Mouse (Mus musculus) neural tube, embryonic 13.5 days (tissue): Measurements from ENCODE around the gene Rhbdf1. TPM values are rescaled to one million over a fixed set of nuclear protein-coding genes. Genes with fewer than 3 reads are reported as not detected.

Experiments
- ATAC-seq: fragments of 200-750 bp; cut with Nextera tagmentation; 2 replicates; pipeline ENCODE4 v1.8.0; 2017; ENCODE audit warnings: low read depth, mild to moderate bottlenecking, moderate TSS enrichment, moderate library complexity
- H3K27ac ChIP-seq: fragments of 300-500 bp; sonication (generic); replicated peaks from 2 replicates; pipeline ENCODE4 v1.5.1; 2015; ENCODE audit warnings: moderate library complexity, mild to moderate bottlenecking, inconsistent platforms
- H3K27me3 ChIP-seq: fragments of 300-500 bp; sonication (generic); 2 replicates; pipeline ENCODE4 v1.6.1; 2015; ENCODE audit warnings: mild to moderate bottlenecking, inconsistent platforms
- H3K36me3 ChIP-seq: fragments of 300-500 bp; sonication (generic); 2 replicates; pipeline ENCODE4 v1.6.1; 2015; ENCODE audit warnings: mild to moderate bottlenecking, inconsistent platforms
- H3K4me1 ChIP-seq: fragments of 300-500 bp; sonication (generic); replicated peaks from 2 replicates; pipeline ENCODE4 v1.6.1; 2015; ENCODE audit warnings: inconsistent platforms
- H3K4me2 ChIP-seq: fragments of 300-500 bp; sonication (generic); 2 replicates; pipeline ENCODE4 v1.6.1; 2015; ENCODE audit warnings: inconsistent platforms, mild to moderate bottlenecking, moderate library complexity
- H3K4me3 ChIP-seq: fragments of 300-500 bp; sonication (generic); 2 replicates; pipeline ENCODE4 v1.5.1; 2015; ENCODE audit warnings: mild to moderate bottlenecking, inconsistent platforms
- H3K9ac ChIP-seq: fragments of 300-500 bp; sonication (generic); 2 replicates; pipeline ENCODE4 v1.6.1; 2015; ENCODE audit warnings: moderate library complexity, mild to moderate bottlenecking, inconsistent platforms
- H3K9me3 ChIP-seq: fragments of 300-500 bp; sonication (generic); 2 replicates; pipeline ENCODE4 v1.6.1; 2016; ENCODE audit warnings: inconsistent platforms
- WGBS: fragments of 180-500 bp; shearing (Covaris S2); methylation state at CpG from one replicate; pipeline ENCODE4 v1.1.7; 2015; 5-methylcytosine and 5-hydroxymethylcytosine counted together
- polyA plus RNA-seq: library from polyadenylated mRNA; unstranded; fragments of >200 nt; fragmentation: Nextera tagmentation; extraction: Ambion mirVana; gene quantifications from 2 replicates; pipeline ENCODE4 v1.2.1, GENCODE M21; 2015

The Rhbdf1 gene
- polyA plus RNA-seq, 1 experiment from 2014 or later = 30.4 TPM

DNA sequence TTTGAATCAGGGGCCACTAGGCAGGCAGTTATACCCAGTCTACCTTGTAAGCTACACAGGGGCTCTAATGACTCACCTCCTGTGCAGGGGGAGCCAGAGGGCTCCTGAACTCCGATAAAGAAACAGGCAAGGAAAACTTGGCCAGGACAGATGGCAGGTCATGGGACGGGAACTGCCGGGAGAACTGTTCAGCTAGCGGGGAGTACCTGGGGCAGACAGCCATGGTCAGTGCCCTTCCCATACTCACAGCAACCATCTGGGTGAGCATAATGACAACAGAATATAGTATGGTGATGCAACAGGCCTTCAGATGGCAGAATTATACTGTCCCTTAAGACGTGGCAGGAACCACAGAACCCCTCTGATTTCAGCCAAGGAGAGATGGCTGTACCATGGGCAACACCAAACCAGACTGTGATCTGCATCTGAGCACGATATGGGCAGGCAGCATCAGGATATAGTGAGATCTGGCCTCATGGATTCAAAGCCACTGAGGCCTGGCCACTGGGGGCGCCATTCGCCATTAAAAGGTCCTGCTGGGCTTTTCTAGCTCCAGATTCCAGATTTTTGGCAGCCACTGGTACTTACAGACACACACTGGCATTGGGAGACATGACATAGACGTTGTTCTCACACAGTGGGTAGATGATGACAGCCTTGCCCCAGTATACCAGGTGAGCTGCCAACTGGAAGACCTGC, 14.8 kb upstream of the Rhbdf1 start:
- Histone ChIP-seq H3K36me3 (peaks cover 58% of the 10 kb centered on the region), H3K9ac (0 out of 2 replicates have a peak overlapping the region, but pooled peaks have one; percentile 34), H3K4me2 (no peak overlapping the region), H3K9me3 (no peaks in the 10 kb centered on the region), H3K4me3 (no peak overlapping the region), H3K27me3 (no peaks in the 10 kb centered on the region), H3K27ac (peak overlapping the region; percentile 68), H3K4me1 (peaks cover 35% of the 10 kb centered on the region)
- 57% methylated on average over 9 of the region's 9 CpGs for WGBS
- ATAC-seq = no peak

DNA sequence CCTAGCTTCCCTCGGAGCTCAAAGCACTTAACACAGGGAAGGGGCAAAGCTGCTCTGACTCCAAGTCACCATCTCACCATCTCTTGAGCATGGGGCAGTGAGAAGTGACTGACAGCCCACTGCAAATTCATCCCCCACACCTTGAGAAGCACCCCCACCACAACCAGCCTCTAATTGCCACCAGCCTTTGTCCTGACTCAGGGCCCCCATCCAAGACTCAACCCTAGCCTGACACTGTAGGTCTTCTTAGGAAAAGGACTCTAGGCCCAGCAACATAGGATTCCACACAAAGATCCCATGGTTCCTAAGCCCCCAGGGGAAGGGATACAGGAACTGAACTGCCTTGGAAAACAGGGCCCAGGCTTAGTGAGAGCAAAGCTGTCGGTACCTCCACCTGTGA, 14.0 kb upstream of the Rhbdf1 start:
- Histone ChIP-seq H3K27ac (peak overlapping the region; percentile 68), H3K9ac (peak overlapping the region; percentile 34; the same call in 1 of the 2 replicates)

DNA sequence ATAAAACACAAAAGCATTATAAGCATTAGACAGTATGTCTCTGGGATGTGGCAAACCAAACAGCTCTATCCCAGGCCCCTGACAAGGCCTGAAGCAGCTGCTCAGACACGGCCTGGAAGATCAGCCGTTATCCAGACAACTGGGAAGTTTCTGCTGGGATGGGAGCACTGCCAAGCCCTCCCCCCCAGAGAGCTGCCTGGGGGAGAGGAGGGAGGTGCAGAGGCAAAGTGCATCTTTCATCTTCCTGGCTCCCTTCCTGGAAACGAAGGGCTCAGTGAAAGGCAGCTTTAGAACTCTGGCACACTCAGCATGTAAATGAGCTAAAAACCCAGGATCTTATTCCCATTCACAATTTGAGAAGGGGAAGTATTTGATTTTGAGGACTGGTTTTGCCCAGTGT, 13.5 kb upstream of the Rhbdf1 start:
- Histone ChIP-seq H3K4me2 (no peak overlapping the region), H3K36me3 (peaks cover 58% of the 10 kb centered on the region), H3K4me3 (no peak overlapping the region), H3K4me1 (peaks cover 35% of the 10 kb centered on the region), H3K9ac (no peak overlapping the region; the same call in 1 of the 2 replicates), H3K9me3 (no peaks in the 10 kb centered on the region), H3K27me3 (no peaks in the 10 kb centered on the region), H3K27ac (peak overlapping the region; percentile 68)
- 24% methylated on average over 3 of the region's 3 CpGs for WGBS
- peak; percentile 44; the same call in 1 of the 2 replicates for ATAC-seq

More for the DNA sequence above, 14.0 kb upstream of the Rhbdf1 start:
- H3K9me3 ChIP-seq = no peaks in the 10 kb centered on the region
- H3K27me3 ChIP-seq = no peaks in the 10 kb centered on the region
- H3K4me3 ChIP-seq = no peak overlapping the region
- no peak overlapping the region for H3K4me2 ChIP-seq
- peak; percentile 8; the same call in 1 of the 2 replicates for ATAC-seq
- peaks cover 58% of the 10 kb centered on the region for H3K36me3 ChIP-seq
- peaks cover 35% of the 10 kb centered on the region for H3K4me1 ChIP-seq
- 77% methylated on average over 2 of the region's 2 CpGs for WGBS

DNA sequence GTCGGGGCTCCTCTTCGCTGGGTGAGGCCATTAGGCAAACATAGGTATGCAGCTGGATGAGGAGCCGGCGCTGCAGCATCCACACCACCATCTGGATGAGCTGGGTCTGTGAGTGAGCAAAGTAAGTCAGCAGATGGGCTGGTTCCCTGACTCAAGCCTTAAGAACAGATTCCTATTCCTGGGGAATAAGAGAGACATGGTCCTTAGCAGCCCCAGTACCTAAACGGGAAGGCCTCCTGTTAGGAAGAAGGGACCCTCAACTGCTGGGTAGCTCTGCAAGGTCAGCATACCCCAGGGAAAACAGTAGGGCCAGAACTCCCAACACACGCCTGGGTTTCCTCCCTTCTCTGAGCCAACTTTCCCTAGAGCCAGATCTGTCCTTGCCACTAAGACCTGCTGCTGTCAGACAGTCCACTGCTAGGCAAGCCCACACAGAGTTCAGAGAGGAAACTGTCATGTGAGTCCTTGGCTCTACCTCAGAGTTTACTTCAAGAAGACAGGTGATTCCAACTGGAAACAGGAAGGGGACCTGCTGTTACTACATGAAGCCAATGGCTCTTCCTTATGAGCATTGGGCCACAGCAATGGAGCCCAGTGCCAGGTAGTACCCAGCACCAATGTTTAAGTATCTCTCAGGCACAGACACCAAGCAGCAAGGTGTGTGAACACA, 12.9 kb upstream of the Rhbdf1 start:
- Histone ChIP-seq H3K4me3 (no peak overlapping the region), H3K36me3 (peaks cover 55% of the 10 kb centered on the region), H3K27me3 (no peaks in the 10 kb centered on the region), H3K27ac (peak overlapping the region; percentile 68), H3K9ac (peak overlapping the region; percentile 32; the same call in 1 of the 2 replicates), H3K9me3 (no peaks in the 10 kb centered on the region), H3K4me1 (peaks cover 35% of the 10 kb centered on the region), H3K4me2 (no peak overlapping the region)
- 90% methylated on average over 6 of the region's 6 CpGs for WGBS
- no peak for ATAC-seq

DNA sequence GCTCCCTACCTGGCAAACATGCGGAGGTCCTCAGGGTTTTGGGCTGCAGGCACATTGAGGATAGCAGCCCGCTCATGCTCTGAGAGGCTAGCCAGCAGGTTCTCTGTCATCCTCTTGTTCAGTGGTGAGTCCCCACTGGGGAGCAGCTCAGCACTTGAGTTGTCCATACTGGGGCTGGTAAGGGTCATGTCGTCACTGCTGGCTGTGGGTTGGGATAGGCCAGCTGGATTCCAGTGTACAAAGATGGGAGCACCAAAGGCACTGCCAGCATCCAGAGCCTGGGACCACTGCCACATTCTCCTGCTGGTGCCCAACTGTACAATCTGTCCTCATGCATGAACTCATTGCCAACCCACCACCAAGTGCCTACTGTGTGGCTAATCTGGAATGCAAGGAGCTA, 11.8 kb upstream of the Rhbdf1 start:
- H3K4me3 ChIP-seq = no peak overlapping the region
- H3K4me2 ChIP-seq = no peak overlapping the region
- WGBS = 97% methylated on average over 3 of the region's 3 CpGs
- H3K36me3 ChIP-seq = peaks cover 52% of the 10 kb centered on the region
- H3K27me3 ChIP-seq = no peaks in the 10 kb centered on the region
- no peak overlapping the region for H3K27ac ChIP-seq
- H3K4me1 ChIP-seq = peaks cover 35% of the 10 kb centered on the region
- no peak overlapping the region for H3K9ac ChIP-seq
- ATAC-seq = no peak
- no peaks in the 10 kb centered on the region for H3K9me3 ChIP-seq

DNA sequence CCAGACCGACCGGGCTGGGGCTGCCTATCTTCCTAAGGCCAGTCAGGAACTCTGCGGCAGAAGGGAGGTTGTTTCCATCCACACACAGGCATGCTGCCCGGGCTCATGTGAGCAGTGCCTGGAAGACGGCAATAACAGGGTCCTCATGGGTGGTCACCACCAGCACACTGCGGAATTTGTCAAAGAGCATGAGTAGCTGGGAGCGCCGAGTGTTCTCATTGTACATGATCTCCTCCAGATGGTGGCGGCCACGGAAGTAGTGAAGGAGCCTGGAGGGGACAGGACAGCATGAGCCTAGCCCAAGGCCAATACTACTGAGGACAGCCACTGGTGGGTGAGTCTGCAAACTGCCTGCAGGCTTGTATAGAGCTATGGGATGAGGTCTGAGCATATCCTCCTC, 10.7 kb upstream of the Rhbdf1 start:
- Histone ChIP-seq H3K9me3 (no peaks in the 10 kb centered on the region), H3K4me3 (no peak overlapping the region), H3K36me3 (peaks cover 53% of the 10 kb centered on the region), H3K27ac (no peak overlapping the region), H3K27me3 (no peaks in the 10 kb centered on the region), H3K9ac (no peak overlapping the region), H3K4me2 (no peak overlapping the region), H3K4me1 (peaks cover 40% of the 10 kb centered on the region)
- no peak for ATAC-seq
- WGBS = 76% methylated on average over 10 of the region's 10 CpGs

DNA sequence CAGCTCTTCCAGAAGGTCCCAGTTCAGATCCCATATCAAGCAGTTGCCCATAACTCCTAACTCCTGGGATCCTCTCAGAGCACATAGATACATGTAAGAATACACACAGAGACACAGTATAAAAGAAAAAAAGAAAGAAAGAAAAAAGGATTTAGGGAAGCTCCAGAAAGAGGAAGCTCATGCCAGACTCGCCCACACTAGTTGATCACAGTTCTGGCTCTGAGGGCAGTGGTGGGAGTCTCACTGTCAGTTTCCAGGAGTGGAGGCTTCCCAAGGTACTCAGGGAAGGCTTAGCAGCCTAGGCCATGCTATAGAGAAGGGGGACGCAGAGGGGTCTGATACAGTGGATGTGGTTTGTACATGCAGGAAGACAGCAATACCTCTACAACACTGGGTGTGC, 9.0 kb upstream of the Rhbdf1 start:
- Histone ChIP-seq H3K4me2 (no peak overlapping the region), H3K4me3 (no peak overlapping the region), H3K4me1 (peaks cover 38% of the 10 kb centered on the region), H3K9ac (no peak overlapping the region), H3K9me3 (no peaks in the 10 kb centered on the region), H3K27me3 (no peaks in the 10 kb centered on the region), H3K36me3 (peaks cover 53% of the 10 kb centered on the region), H3K27ac (no peak overlapping the region)
- 93% methylated on average over 2 of the region's 2 CpGs for WGBS
- no peak for ATAC-seq

DNA sequence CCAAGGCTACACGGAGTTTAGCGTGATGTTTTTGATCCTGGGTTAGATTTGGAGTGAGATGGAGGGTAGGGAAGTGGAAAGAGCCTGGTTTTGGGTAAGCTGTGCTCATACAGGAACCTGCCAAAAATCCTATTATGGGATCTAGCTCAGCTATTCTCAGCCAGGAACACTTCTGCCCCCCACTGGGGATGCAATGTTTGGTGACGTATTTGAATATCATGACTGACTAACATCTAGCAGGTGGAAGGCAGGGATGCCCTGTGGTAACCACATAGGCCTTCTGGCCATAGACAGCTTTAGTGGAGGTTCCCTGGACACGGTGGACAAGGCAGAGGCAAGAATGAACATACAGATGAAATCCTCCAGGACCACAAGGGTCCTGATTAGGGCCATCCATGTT, 8.1 kb upstream of the Rhbdf1 start:
- H3K27ac ChIP-seq = no peak overlapping the region
- H3K4me2 ChIP-seq = no peak overlapping the region
- H3K27me3 ChIP-seq = no peaks in the 10 kb centered on the region
- WGBS = 87% methylated on average over 4 of the region's 4 CpGs
- peaks cover 53% of the 10 kb centered on the region for H3K36me3 ChIP-seq
- no peak overlapping the region for H3K9ac ChIP-seq
- H3K4me3 ChIP-seq = no peak overlapping the region
- peaks cover 38% of the 10 kb centered on the region for H3K4me1 ChIP-seq
- ATAC-seq = no peak
- no peaks in the 10 kb centered on the region for H3K9me3 ChIP-seq

DNA sequence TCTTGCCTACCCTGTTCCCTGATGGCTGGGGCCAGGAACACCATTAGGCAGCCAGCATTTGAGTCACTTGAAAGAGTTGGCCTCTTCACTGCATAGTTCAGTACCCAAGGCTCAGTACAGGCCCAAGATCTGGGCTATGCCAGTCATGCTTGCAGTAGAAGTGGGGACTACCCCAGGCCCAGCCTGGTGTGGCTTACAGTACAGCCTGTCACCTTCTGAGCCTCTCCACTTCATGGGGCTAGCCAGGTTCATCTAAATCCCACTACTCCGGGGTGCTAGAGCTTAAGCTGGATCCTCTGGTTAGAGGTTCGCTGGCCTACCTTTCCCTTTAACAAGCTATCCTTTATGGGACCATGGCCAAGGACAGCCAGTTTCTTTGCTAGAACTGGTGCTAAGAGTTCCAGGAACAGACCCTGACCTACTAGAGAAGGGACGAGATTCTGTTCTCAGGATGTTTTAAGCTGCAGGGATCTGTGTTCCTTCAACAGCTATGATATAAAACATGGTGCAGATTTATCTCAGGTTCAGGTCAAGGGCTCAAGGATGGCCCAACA, 6.3 kb upstream of the Rhbdf1 start:
- no peak overlapping the region for H3K4me2 ChIP-seq
- ATAC-seq = no peak
- peaks cover 12% of the 10 kb centered on the region for H3K27me3 ChIP-seq

DNA sequence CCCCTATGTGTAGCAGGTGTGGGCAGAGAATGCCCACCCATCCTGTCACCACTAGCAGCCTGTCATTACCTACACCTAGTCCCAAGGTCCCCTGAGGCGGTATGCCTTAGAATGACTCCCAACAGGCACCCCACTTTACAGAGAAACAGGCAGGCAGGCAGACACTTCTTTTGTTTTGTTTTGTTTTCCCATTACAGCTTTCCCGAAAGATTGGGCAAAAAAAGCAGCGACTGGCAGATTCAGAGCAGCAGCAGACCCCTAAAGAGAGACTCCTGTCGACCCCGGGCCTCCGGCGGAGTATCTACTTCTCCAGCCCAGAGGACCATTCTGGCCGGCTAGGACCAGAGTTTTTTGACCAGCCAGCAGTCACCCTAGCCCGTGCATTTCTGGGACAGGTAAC, 5.5 kb upstream of the Rhbdf1 start:
- H3K27ac ChIP-seq = no peak overlapping the region
- H3K4me3 ChIP-seq = 0 out of 2 replicates have a peak overlapping the region, but pooled peaks have one; percentile 69
- peak overlapping the region; percentile 86 for H3K9ac ChIP-seq
- peaks cover 20% of the 10 kb centered on the region for H3K27me3 ChIP-seq
- H3K36me3 ChIP-seq = peaks cover 35% of the 10 kb centered on the region
- peak overlapping the region; percentile 73 for H3K4me2 ChIP-seq
- peaks cover 49% of the 10 kb centered on the region for H3K4me1 ChIP-seq
- no peak for ATAC-seq
- H3K9me3 ChIP-seq = no peaks in the 10 kb centered on the region
- 88% methylated on average over 9 of the region's 9 CpGs for WGBS

More for the DNA sequence above, 6.3 kb upstream of the Rhbdf1 start:
- 96% methylated on average over 3 of the region's 3 CpGs for WGBS
- H3K4me1 ChIP-seq = peaks cover 44% of the 10 kb centered on the region
- H3K27ac ChIP-seq = no peak overlapping the region
- H3K4me3 ChIP-seq = no peak overlapping the region
- peaks cover 43% of the 10 kb centered on the region for H3K36me3 ChIP-seq
- no peaks in the 10 kb centered on the region for H3K9me3 ChIP-seq
- H3K9ac ChIP-seq = peak overlapping the region; percentile 41; the same call in 1 of the 2 replicates

DNA sequence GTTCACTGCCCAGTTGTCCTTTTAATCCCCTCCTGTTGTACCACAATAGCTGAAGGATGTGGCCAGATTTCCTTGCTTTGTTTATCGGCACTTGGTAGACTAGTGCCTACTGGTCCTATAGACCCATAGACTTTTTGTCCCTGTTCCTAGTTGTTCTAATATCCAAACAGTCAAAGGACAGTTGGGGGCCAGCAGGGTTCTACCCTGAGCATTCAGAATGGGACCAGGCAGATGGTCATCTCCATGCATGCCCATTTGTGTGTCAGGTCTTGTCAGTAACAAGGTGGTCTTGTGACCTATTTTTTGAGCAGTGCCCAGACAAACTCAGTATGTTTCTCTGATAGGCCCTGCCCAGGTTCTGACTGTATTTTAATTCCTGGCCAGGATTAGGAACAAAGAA, 4.9 kb upstream of the Rhbdf1 start:
- H3K4me1 ChIP-seq = peaks cover 54% of the 10 kb centered on the region

More for the DNA sequence above, 4.9 kb upstream of the Rhbdf1 start:
- peaks cover 30% of the 10 kb centered on the region for H3K36me3 ChIP-seq
- H3K9ac ChIP-seq = peak overlapping the region; percentile 86
- WGBS = 32% methylated on average over 1 of the region's 1 CpGs
- H3K9me3 ChIP-seq = no peaks in the 10 kb centered on the region
- H3K4me2 ChIP-seq = peak overlapping the region; percentile 73
- peak overlapping the region; percentile 87 for H3K27ac ChIP-seq
- H3K4me3 ChIP-seq = peak overlapping the region; percentile 69
- H3K27me3 ChIP-seq = peaks cover 25% of the 10 kb centered on the region
- ATAC-seq = no peak
